Mouse (Mus musculus): ENCODE measurements at regions not wholly inside any gene's neighbourhood (a gene's known extent, or its start where the extent isn't known, plus 50 kb on each side); places are given as distances from the start of the nearest gene placed in this dataset.

DNA sequence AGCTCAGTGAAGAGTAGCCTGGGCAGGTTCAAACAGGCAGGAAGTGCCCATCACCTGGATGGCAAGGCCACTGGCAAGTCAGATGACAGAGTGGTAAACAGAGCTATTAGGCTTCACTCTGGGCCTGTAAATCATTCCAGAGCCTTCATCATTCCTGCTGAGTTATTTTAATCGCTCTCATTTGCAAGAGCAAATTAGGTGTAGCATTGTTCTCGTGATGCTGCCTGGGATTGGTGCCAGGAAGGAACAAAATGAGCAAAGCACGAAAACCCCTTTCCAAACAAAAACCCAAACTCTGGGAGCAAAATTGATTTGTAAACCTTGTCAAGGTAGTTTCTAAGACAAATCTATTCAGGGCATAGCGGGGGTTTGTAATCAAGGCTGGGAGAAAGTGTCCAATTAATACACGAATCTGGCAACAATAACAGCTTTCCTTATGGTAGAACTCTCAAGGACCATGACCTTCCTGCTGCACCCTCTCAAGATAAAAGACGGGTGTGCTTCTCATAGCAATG lies 429.2 kb upstream of the Lmcd1 start:
- TF ChIP-seq CTCF (IDR thresholded peaks at IDR 0.05; ENCODE audit: low read depth), result no peak
- TF ChIP-seq EP300 (IDR thresholded peaks at IDR 0.05; ENCODE audit: low read depth), result no peak

Measured in liver, postnatal 0 days (tissue).